Mouse (Mus musculus) cerebellum, adult 18-20 months (tissue): ENCODE data around the gene Aldh3b3.

Source experiments
- DNase-seq, 2 experiments: peaks; one replicate each; pipeline ENCODE4 v3.0.0; 2021

Gene Aldh3b3

DNA sequence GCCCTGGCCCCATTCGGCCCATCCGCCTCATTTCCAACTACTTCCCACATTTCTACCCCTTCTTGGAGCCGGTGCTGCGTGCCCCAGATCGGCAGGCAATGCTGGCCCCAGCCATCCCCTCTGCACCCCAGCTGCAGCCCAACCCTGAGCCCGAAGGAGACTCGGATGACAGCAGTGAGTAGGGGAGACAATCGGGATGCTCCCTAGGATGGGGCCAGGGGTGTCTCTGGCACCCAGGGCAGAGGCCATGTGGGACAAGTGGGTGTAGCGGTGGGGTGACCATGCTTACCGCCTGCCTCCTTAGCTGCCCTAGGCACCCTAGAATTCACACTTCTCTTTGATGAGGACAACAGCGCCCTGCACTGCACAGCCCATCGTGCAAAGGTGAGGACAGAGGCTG lies 45.2 kb downstream of the Aldh3b3 start:
- DNase-seq, result no peak

DNA sequence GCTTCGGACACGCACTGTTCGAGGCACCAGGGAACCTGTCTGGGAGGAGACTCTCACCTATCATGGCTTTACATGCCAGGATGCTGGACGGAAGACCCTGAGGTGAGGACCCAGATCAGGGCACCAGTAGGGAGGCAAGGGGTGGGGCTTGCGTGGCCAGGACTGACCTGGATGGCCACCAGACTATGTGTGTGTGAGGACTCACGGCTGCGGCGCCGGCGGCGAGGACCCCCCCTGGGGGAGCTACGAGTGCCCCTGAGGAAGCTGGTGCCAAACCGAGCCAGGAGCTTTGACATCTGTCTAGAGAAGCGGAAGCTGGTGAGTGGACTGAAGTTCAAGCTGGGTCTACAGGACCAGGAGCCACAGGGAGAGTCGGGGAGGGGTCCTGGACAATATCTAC lies 45.9 kb downstream of the Aldh3b3 start:
- no peak for DNase-seq

DNA sequence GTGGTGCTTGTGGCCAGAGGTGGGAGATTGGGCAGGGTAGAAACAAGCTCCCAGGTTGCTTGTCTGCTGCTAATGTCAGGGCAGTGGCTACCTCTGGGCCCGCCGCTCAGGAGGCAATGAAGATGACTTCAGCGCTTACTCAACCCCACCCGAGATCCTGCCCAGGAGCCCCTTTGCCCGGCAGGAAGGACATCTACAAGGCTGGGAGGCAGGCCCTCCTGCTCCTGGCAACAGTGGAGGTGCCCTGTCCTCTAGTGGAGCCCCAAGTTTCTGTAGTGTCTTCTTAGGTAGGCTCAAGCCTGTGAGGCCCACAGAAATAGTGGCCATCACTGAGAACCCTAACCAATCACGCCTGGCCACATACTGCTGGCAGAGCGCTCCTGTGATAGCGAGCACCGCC lies 46.6 kb downstream of the Aldh3b3 start:
- DNase-seq, result no peak

DNA sequence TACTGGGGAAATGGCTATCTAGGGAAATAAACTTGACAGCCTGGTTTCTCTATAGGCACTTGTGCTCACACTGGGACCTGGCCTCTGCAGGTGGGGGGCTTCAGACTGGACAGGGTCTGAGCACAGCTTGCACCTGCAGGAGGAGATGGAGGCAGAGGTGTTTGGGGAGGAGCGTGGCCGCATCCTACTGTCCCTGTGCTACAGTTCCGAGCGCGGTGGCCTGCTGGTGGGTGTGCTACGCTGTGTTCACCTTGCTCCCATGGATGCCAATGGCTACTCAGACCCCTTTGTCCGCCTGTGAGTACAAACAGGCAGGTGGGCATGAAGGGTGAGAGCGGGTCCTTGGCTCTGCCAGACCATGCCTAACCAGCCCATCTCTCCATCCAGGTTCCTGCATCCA lies 47.5 kb downstream of the Aldh3b3 start:
- no peak for DNase-seq

GRCm38 (mm10) chr19:4011086-4011485 lies 52.6 kb downstream of the Aldh3b3 start:
- DNase-seq, result no peak

DNA sequence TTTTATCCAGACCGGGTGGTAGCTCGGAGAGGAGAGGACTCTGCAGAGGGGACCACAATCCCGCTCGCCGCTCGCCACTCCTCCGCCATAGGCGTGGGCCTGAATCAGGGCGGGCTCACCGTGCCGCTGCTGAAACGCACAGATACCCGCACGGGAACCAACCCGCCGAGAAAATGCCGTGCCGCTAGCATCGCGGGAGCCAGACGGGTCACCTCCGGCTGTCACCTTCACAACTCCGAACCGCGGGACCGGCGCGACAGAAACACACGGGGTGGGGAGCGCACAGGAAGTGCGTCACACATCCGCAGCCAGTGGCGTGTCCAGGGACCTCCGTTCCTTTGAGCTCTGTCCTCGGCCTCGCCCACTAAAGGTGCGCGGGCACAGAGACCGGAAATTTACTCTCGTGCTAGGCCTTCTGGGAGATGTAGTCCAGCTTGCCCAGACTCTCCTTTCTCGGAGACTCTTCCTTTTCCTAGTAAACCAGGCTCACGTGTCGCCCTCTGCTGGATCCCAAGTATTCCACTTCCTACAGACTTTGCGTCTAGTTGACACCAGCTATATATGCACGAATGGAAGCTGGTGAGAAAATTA lies 54.1 kb downstream of the Aldh3b3 start, which contains the start of gene Ndufv1:
Gene Ndufv1, minus strand, starts transcription at position 375 of the 591 bp plus-strand sequence.
- peak; percentile 94 to 99 for DNase-seq

DNA sequence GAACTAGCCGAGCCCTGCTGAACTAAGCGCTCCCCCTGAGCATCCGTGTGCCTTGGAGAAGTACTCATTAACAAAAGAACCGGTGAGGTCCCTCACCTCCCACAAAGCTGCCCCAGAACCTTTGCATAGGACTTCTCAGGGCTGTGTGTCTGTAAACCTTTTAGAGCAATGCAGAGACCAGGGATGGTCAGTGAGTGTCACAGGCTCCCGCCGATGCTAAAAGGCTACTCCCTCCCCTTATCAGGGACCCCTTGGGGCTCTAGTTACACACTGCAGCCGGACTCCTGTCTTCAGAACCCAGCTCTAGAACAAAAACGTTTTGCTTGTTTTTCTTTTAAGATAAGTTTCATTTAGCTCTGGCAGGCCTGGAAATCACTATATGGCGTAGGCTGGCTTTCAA lies 54.6 kb downstream of the Aldh3b3 start:
- DNase-seq, result no peak

DNA sequence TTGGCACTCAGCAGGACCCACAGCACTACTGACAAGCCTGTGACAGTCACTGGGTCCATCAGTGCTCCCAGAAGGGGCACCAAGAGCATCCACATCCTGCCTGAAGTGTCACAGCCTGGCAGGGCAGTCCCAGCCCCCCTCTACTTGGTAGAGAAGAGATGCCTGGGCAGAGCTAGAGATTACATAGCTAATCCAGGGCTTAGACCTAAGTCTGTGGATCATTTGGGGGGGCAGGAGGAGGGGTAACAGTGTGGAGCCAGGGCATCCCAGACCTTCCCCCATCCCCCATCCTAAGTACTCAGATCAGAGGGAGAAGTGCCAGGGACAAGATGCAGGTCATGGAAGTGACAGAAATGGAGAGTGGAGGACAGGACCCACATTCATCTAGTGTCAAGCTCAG lies 56.4 kb downstream of the Aldh3b3 start:
- DNase-seq, result no peak

DNA sequence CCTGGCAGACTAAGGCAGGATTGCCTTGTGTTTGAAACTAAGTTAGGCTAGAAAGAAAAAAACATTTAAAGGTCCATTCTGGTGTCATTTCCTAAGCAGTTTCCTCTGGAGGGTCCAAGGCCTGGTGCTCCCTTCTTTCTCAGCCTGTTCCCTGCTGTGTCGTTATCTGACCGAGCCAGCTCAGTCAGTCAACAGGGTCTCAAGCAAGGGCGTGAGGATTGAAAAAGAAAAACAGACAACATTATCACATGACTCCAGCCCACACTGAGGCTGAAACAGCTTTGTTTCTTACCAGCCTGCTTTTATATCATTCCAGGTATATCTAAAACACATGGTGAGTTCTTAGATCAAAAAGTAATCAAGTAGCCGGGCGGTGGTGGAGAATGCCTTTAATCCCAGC lies 57.2 kb downstream of the Aldh3b3 start:
- DNase-seq, result no peak

DNA sequence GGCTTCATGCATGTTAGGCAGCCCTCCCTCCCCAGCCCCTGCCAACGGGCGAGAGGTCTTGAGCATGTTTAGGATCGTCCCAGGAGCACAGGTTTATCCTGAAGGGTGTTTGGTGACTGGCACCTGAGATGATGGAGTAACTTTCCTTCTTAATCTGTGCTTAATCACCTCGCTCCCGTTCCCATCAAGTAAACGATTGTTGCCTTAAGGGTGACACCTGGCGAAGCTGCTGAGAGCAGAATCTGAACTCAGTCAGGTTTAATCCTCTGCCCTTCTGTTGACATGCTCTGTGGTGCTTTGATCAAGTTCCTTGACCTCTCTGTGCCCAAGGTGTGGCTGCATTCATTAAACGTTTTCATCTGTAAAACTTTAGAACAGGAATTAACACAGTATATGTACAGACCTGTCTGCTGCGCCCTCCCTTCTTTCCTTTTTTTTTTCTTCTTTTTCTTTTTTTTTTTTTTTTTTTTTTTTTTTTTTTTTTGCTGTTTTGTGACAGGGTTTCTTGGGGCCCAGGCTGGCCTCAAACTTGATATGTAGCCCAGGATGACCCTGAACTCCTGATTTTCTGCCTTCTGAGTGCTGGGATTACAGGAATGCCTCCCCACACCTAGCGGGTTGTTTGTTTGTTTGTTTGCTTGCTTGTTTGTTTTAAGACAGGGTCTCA lies 59.6 kb downstream of the Aldh3b3 start:
- no peak for DNase-seq

GRCm38 (mm10) chr19:4018743-4019583 lies 60.5 kb downstream of the Aldh3b3 start:
- peak; percentile 85 to 90 for DNase-seq
